Mouse (Mus musculus) E14TG2a.4 (cell line): ENCODE results near the gene Ccar1.

ENCODE experiments used
- CTCF ChIP-seq: conservative IDR thresholded peaks from 2 replicates; pipeline ENCODE4 v1.5.1; 2014; ENCODE audit warnings: low read length
- NANOG ChIP-seq: IDR thresholded peaks from 2 replicates; pipeline ENCODE4 v1.6.1; 2014; ENCODE audit warnings: borderline replicate concordance, low read length, mixed read lengths
- POU5F1 ChIP-seq: IDR thresholded peaks from 2 replicates; pipeline ENCODE4 v1.6.1; 2014; ENCODE audit warnings: low read length, borderline replicate concordance

DNA sequence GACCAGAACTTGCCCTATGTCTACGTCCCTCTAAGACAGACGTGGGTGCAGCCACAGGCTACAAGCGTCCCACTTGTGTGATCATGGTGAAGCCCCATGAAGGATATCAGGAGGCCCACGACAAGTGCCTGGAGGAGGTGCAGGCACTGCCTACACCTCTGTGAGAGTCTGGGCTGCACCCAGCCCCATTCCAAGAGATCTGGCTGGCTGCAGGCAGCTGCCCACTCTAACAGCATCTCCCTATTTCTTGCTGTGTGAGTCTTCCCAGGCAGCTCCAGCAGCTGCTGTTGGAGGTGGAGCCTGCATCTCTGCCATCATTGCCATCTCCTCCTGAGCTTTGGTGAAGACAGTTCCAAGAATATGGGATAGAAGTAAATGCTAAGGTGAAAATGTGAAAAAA lies 89.7 kb downstream of the Ccar1 start:
- TF ChIP-seq CTCF: no peak
- TF ChIP-seq NANOG: no peak
- no peak for TF ChIP-seq POU5F1
